Mouse (Mus musculus): ENCODE results near the gene Rasd1.

Rasd1 gene

DNA sequence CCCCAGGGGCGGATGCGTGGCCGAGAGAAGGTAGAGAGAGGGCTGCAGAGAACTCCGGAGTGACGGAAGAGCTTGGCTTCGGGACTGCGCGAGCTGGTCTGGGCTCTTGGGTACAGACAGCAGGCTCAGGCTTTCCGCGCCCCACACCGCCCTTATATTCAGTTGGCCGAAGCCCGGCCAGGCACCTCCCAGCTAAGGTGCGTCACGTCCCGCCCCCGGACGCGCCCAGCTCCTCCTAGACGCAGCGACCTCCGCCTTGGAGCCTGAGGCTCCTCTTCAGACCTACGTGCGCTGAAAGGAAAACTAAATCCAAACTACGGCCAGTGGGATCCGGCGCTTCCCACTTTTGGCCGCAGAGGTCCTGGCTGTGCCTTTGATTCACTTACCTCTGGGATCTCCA lies at the start of gene Rasd1:
Gene Rasd1, minus strand, starts transcription at position 127 of the 400 bp plus-strand sequence.
- DNase-seq (ENCODE audit: extremely low spot score) = peak; percentile 78

DNA sequence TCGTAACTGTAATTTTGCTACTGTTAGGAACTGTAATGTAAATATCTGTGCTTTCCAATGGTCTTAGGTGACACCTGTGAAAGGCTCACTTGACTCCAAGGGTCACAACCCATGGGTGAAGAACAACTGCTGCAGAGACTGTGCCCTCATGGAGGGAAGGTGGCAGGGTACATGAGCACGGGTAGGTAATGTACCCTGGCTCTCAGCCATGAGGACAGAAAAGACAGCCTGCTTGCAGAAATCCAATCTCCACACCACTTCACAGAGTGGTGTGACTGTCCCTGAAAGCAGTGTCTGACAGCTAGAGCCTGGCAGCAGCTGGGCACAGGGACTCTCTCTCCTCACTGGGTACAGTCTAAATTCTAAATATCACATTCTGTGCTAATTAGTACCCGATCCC lies 46.8 kb upstream of the Rasd1 start:
- DNase-seq (ENCODE audit: extremely low spot score) = no peak

DNA sequence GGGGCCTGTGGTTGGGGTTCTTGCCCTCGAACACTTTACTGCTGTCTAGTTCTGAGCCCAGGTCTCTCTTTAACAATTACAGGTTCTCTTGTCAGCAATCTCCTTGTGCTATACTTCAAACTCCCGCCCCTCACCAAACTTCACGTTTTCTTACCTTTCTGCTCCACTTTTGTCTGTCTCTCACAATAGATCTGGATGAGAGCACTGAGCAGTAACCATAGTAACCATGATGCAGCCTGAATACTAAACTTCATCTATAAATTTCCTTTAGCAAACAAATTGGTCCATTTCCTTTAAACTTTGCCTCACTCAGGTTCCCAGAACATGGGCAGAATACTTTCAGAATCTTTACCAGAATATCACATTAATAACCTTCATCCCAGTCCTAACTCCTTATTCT lies 44.7 kb upstream of the Rasd1 start:
- DNase-seq (ENCODE audit: extremely low spot score) = no peak

DNA sequence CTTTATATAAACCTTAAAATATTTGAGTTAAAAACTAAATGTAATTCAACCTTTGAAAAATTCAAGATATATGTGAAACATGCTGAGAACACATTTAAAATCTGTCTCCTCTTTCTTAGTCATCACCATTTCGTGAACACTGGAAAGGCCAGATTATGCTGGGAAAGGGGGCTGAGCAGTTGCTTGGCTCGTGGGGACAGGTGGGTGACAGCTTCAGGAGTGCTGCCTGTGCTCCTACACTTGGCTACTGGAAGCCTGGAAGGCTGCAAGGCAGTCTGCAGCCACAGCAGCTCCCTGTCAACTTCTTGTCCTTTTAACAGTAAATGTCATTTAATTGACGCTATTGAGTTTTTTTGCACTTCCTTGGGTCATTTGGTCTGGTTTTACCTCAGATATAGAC lies 41.1 kb upstream of the Rasd1 start:
- DNase-seq (ENCODE audit: extremely low spot score) = no peak

DNA sequence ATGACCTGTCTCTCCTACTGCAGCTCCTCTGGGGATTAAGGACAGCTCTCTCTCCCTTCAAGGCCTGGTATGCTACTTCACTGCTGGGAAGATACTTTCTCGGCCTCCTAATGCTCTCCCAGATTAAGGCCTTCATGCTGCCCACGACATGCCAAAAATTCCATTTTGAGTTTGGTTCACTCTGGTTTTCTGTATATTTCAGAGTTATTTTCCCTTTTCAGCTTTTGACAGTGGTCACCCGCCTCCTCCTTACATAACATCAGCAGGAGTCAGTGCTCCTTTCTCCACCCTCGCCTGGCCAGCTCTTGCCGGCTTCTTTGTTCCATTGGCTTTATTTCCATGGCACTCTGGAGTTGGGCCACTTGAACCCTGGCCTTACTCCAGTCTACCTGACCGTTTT lies 40.0 kb upstream of the Rasd1 start:
- DNase-seq (ENCODE audit: extremely low spot score) = no peak

GRCm38 (mm10) chr11:60003811-60004210 lies 39.1 kb upstream of the Rasd1 start:
- DNase-seq (ENCODE audit: extremely low spot score) = no peak

DNA sequence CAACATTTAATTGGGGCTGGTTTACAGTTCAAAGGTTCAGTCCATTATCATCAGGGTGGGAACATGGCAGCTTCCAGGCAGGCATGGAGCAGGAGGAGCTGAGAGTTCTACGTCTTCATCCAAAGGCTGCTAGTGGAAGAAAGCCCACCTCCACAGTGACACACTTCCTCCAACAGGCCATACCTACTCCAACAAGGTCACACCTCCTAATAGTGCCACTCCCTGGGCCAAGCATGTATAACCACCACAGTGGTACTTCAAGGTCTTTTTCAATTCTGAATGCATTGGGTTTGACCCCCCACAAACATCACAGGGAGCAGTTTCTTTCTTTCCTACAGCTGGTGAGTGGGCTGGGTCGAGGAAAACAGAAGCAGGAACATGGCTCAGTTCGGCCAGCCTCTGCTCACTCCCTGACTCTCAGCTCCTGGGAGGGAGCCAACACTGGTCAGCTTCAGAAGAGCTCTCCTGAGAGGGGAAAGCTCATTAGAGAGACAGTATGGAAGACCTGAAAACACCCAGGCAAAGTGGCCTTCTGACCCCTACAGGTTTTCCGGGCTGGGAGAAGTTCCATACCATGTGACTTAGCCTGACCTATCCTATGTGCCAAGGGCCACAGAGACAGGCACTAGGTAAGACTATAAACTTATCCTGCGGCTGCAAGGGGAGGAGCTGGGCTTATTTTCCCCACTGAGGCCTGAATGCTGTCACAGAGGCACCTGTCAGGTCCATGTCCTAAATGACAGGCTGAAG lies 36.7 kb upstream of the Rasd1 start:
- DNase-seq (ENCODE audit: extremely low spot score) = no peak

GRCm38 (mm10) chr11:59994318-59994717 lies 29.6 kb upstream of the Rasd1 start:
- DNase-seq (ENCODE audit: extremely low spot score) = no peak

DNA sequence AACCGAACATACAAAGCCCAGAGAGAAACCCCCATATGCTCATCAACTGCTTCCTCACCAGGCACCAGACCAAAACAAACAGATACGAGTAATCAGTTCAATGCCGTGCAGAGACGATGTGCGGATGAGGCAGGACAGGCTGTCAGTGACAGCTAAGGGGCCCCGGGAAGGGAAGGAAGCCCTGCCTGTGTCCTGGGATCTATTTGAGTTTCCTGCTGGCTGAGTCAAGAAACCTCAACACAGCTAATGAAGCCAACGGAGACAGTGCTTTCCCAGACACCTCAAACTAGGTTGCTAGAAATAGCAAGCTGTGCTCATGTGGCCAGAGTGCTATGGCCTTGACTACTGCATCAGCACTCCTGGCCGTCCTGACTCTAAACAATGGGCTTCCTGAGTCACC lies 26.6 kb upstream of the Rasd1 start:
- no peak for DNase-seq (ENCODE audit: extremely low spot score)

DNA sequence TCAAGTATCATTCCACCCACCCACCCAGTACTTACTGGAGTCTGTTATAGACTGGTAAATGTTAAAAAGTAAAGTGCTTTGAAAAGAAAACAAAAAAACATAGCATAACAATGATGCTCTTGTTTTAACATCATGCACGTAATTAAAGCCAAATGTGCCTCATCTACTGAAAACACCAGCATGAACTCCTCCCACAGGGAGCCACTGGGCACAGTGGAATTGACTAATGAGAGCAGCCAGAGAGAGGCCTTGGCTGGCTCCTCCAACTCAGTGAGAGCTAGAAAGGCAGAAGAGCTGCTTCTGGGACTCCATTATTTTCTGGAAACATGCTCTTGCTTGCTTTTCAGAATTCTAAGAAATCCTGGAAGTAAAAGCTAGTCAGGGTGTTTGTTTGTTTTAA lies 24.7 kb upstream of the Rasd1 start:
- no peak for DNase-seq (ENCODE audit: extremely low spot score)

DNA sequence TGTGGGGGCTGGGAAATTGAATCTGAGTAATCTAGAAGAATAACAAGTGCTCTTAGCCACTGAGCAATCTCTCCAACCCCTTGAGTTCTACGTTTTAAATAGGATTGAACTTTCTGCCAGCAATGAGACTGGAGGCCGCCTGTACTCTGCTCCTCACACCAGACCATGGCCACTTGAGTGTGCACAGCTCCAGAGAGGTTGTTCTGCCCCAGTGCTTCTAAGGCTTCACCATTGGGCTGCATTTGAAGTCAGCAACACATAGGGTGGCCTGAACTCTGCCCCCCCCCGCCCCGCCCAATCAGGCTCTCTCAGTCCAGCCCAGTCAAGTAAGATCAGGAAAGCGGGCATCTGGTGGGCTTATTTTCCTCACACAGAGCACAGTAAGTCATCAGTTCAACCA lies 13.1 kb upstream of the Rasd1 start:
- DNase-seq (ENCODE audit: extremely low spot score) = no peak

- DNase-seq (ENCODE audit: extremely low spot score) = no peak
Measured at GRCm38 (mm10) chr11:59975241-59975640, 10.5 kb upstream of the Rasd1 start.

- no peak for DNase-seq (ENCODE audit: extremely low spot score)
Measured at GRCm38 (mm10) chr11:59973389-59973788, 8.6 kb upstream of the Rasd1 start.

- DNase-seq (ENCODE audit: extremely low spot score) = no peak
Measured at GRCm38 (mm10) chr11:59971691-59972090, 6.9 kb upstream of the Rasd1 start.

GRCm38 (mm10) chr11:59970780-59971179 lies 6.0 kb upstream of the Rasd1 start:
- DNase-seq (ENCODE audit: extremely low spot score) = no peak

DNA sequence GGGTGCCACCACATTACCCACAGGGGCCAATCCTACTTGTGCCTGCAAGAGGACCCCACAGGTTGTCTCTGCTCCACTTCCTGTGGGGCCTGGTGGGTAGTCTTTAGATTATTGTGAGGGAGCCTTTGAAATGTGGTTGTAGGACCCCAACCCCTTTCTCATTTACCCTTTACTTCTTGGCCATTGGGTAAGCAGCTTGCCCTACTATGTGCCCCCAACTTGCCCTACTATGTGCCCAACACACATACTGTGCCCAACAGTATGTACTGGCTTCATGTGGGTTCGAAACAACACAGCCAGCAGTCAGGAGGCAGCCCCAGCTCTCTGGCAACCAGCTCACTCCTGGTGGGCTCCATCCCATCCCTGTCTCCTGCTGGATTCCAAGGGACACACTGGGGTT lies 3.0 kb upstream of the Rasd1 start:
- no peak for DNase-seq (ENCODE audit: extremely low spot score)

DNA sequence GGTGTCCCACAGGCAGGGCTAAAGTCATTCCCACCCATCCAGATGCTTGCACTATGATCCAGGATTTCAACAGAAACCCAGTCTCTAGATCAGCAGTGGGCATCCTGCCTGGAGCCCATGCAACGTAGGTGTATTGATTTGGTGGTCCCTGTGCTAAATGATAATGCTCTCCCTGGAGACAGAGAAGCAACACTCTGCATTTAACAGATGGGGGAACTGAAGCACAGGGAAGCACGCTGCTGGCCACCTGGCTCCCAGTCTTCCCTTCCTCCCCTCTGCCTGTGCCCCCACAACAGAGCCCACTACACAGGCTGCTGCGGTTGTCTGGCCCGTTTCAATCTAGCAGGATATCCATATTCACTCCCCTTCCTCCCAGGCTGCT lies 1.3 kb upstream of the Rasd1 start:
- DNase-seq (ENCODE audit: extremely low spot score) = no peak

DNA sequence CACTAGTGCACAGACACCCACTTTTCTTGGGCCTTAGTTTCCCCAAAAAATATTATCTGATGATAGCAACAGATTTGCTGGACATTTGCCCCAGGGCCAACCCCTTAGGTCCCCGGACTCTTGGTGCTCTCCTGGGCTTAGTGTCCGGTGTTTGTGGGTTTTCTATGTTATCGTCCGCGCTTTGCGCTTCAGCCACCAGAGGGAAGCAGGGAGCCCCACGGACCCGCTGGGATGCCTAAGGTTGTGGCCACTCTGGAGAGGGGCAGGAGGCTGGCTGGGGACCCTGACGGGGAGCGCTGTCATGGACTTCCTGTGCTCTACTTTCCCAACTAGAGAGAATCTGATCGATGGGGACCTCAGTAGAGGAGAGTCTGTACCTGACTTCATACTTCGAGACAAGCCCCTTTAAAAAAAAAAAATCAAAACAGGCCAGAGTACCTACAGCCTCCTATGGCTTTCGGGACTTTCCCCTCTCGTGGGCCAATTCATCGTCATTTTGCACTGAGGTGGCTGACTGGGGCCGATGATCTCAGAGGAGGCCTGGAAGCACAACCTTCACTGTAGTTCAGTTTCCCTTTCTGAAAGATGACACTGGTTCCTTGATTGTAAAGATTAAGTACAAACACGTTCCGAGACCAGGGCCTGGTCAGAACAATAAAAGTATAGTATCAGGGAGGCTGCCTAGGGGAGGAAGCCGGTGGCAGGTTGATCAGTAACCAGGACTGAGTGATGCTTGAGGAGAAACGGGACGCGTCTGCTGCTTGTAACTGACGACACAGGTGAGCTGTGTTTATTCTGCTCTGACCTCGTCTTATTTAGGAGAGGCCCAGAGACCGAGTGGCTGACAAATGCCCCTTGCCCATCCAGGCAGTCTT lies 720 bp upstream of the Rasd1 start:
- peak; percentile 86 for DNase-seq (ENCODE audit: extremely low spot score)

DNA sequence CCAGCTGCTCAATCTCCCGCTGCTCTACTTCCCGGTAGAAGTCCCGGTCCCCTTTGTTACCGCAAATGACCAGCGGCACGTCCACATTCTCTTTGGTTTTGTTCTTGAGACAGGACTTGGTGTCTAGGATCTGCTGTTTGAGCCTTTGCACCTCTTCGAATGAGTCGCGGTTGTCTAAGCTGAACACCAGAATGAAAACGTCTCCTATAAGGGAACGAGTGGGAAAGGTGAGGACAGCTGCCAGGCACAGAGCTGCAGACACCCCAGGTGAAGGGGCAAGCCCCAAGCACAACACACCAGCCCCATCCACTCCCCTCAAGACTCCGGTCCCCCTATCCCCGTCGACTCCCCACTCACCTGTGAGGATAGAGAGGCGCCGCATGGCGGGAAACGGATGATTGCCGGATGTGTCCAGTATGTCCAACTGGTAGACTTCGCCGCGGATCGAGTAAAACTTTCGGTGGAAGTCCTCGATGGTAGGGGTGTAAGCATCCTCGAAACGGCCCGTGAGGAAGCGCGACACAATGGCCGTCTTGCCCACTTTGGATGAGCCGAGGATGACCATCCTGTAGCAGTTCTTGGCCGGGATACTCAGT lies 483 bp downstream of the Rasd1 start:
- DNase-seq (ENCODE audit: extremely low spot score) = no peak

GRCm38 (mm10) chr11:59963364-59964162 lies 1.2 kb downstream of the Rasd1 start:
- peak; percentile 40 for DNase-seq (ENCODE audit: extremely low spot score)

DNA sequence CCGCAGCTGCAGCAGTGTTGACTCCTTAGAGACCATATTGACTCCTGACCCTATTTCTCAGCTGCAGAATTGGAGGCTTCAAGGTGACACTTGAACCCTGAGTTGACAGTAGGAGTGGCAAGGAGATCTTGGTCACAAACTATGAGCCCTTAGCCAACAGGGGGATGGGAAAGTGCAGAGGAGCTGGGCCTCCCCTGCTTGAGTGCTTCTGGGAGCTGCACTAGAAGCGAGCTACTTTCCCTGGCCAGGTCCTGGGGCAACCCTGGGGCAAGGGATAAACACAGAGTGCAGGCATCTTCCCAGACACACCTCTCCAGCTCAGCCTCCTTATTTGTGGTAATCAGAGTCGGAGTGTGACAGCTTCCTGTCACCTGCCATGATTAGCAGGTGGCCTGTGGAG lies 2.2 kb downstream of the Rasd1 start:
- DNase-seq (ENCODE audit: extremely low spot score) = no peak

GRCm38 (mm10) chr11:59961338-59961875 lies 3.3 kb downstream of the Rasd1 start:
- no peak for DNase-seq (ENCODE audit: extremely low spot score)

All from embryo, embryonic 9.5 days (tissue).